Mouse (Mus musculus) heart, adult 9 months (tissue): Measurements from ENCODE around the gene Vmn2r78.
"Not testable (repeated sequence)": the region's sequence is repeated elsewhere in the genome, so short reads cannot be mapped to it uniquely, and the experiment has no call there.

ENCODE experiments used
- DNase-seq, 2 experiments: peaks; one replicate each; pipeline ENCODE4 v3.0.0; 2022; ENCODE audit warnings: low spot score in 2 of 2

The Vmn2r78 gene

DNA sequence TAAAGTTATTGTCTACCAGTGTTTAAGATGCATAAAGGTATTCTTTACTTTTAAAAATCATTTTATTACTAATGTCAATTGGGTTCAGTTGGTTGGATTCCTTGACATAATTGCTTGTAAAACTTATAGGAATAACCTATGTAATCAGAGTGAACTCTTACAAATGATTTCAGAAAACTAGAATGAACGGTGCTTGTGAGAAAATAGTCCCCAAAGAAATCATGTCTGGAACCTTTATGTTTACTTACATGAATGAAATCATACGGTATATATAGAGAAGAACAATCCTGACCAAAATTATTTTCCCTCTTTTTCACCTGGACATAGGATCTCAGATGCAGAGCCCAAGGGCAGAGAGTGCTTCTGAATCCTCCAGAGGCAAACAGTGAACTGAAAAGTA, at the start of gene Vmn2r78:
Gene Vmn2r78, plus strand, starts transcription at position 301 of the 400 bp plus-strand sequence.
- DNase-seq = not testable (repeated sequence)

DNA sequence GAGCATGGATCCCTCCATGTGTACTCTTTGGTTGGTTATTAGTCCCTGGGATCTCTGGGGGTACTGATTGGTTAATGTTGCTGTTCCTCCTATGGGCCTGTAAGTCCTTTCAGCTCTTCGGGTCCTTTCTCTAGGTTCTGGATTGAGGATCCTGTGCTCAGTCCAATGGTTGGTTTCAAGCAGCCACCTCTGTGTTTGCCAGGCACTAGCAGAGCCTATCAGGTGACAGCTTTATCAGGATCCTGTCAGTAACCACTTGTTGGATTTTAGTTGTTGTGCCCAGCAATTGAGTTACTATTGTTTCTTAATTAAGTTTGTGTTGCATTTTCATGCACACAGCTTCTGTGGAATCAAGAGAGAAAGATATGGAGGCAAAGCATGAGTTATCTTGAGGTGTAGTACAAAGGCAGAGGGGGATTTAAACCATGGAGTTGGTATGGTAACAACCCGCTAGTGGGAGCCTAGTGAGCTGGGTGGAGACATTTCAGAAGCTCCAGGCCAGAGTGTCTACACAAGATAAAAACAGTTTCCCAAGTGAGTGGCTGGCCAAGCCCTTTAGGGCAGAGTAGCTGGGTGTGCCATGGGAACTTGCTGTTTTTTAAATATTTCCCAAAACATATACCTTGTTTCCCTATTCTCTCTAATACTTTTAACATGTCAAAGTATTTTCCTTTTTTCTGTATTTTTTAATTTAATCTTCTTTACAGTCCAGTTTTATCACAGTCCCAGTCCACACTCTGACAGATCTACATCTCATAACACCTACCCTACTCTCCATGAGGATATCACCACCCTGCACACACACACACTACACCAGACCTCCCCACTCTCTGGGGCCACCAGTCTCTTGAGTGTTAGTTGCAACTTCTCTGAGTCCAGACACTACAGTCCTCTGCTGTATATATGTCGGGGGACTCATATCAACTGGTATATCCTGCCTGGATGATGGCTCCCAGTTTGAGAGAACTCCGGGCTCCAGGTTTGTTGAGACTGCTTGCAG, 25.1 kb upstream of the Vmn2r78 start:
- DNase-seq = no peak

GRCm38 (mm10) chr7:86937288-86937687, 22.4 kb downstream of the Vmn2r78 start:
- DNase-seq = no peak

DNA sequence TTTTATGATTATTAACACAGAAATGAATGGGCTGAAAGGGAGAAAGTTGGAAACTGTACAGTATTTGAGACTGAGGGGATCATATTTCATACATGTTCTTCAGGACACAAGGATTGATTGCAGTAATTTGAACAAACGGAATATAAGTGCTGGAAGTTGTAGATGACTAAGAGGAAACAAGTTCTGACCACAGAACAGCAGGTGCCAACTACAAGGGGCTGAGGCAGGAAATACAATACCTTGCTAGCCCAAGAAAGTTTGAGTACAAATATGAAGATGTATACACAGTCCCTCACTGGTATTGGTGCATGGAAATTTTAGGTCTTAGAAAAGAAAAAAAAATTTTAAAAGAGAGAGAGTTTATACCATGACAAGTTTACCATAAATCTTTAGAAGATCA, 79.8 kb downstream of the Vmn2r78 start:
- DNase-seq = no peak

GRCm38 (mm10) chr7:86995815-86996214, 80.9 kb downstream of the Vmn2r78 start, which contains the start of gene Vmn2r79:
Gene Vmn2r79, plus strand, starts transcription at chr7:86996115.
- not testable (repeated sequence) for DNase-seq
